Mouse (Mus musculus): ENCODE data around the gene Dpyd. TPM values are rescaled to one million over a fixed set of nuclear protein-coding genes. Genes with fewer than 3 reads are reported as not detected.

The Dpyd gene
- total RNA-seq (2023): not detected in 4 replicates

DNA sequence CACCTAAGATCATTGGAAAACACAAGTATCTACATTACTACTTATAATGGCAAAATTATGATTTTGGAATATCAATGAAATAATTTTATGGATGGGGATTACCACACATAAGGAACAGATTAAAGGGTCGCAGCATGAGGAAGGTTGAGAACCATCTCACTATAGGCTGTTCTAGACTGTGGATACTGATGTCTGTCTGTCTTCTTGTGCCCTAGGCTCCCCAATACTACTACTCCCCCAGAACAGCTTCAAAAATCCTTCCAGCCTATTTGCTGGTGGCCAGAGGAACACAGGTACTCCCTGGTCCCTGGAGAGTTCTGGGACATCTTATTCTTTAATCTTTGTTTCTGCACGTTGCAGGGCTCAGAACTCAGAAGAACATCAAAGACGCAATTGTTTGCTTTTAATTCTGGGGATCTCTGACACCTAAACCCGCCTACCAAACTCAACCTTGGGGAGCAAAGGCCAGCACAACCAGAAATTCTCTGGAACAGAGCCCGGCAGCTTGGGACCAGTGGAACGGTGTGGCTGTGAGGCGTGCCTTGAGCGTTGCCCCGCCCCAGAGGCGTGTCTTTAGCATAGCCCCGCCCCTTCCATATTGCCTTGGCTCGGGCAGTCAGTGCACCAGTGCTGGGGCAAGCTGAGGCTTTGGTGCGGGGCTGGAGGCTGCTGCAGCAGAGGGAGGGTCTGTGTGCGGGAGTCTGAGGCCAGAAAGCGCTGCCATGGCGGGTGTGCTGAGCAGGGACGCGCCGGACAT is at the start of gene Dpyd:
TSS of gene Dpyd (plus strand) at position 576 of the 757 bp plus-strand sequence.

All from B cell, adult 62 days (primary cell).